Mouse (Mus musculus) stomach, embryonic 14.5 days (tissue): ENCODE results near the gene Myo1d. TPM values are rescaled to one million over a fixed set of nuclear protein-coding genes. Genes with fewer than 3 reads are reported as not detected.

Experiments
- ATAC-seq: fragments of 200-750 bp; cut with Nextera tagmentation; 2 replicates; pipeline ENCODE4 v1.8.0; 2017; ENCODE audit warnings: low read depth, moderate TSS enrichment; ENCODE audit not compliant: insufficient number of reproducible peaks, insufficient read depth, low FRiP score
- H3K27ac ChIP-seq: fragments of 300-500 bp; sonication (generic); 2 replicates; pipeline ENCODE4 v1.5.1; 2014; ENCODE audit warnings: mild to moderate bottlenecking, low read length, moderate library complexity, mixed read lengths
- H3K27me3 ChIP-seq: fragments of 300-500 bp; sonication (generic); 2 replicates; pipeline ENCODE4 v1.6.1; 2014; ENCODE audit warnings: low read length, control low read depth, mixed read lengths; ENCODE audit not compliant: control insufficient read depth, insufficient read depth
- H3K36me3 ChIP-seq: fragments of 300-500 bp; sonication (generic); 2 replicates; pipeline ENCODE4 v1.6.1; 2014; ENCODE audit warnings: mild to moderate bottlenecking, control low read depth, low read length, moderate library complexity, mixed read lengths; ENCODE audit not compliant: control insufficient read depth, insufficient read depth
- H3K4me1 ChIP-seq: fragments of 300-500 bp; sonication (generic); 2 replicates; pipeline ENCODE4 v1.6.1; 2014; ENCODE audit warnings: low read length, control low read depth, mixed read lengths; ENCODE audit not compliant: control insufficient read depth, insufficient read depth
- H3K4me2 ChIP-seq: fragments of 300-500 bp; sonication (generic); replicated peaks from 2 replicates; pipeline ENCODE4 v1.6.1; 2014; ENCODE audit warnings: low read depth, low read length, control low read depth
- H3K4me3 ChIP-seq: fragments of 300-500 bp; sonication (generic); 2 replicates; pipeline ENCODE4 v1.5.1; 2014; ENCODE audit warnings: low read depth, low read length, control low read depth
- H3K9ac ChIP-seq: fragments of 300-500 bp; sonication (generic); replicated peaks from 2 replicates; pipeline ENCODE4 v1.6.1; 2014; ENCODE audit warnings: low read depth, mild to moderate bottlenecking, control low read depth, low read length, moderate library complexity, mixed read lengths
- H3K9me3 ChIP-seq: fragments of 300-500 bp; sonication (generic); 2 replicates; pipeline ENCODE4 v1.6.1; 2016; ENCODE audit warnings: low read depth, low read length, control low read depth; ENCODE audit not compliant: control insufficient read depth
- WGBS: fragments of 180-500 bp; shearing (Covaris S2); extraction: QIAGEN DNeasy Blood & Tissue Kit; methylation state at CpG from one replicate; pipeline ENCODE4 v1.1.7; 2014; 5-methylcytosine and 5-hydroxymethylcytosine counted together
- polyA plus RNA-seq: library from polyadenylated mRNA; unstranded; fragments of >200 nt; fragmentation: Nextera tagmentation; extraction: Ambion mirVana; gene quantifications from 2 replicates; pipeline ENCODE4 v1.2.1, GENCODE M21; 2014

Gene Myo1d
- polyA plus RNA-seq, 1 experiment from 2014 or later, result 24.3 TPM

- peak; percentile 21; the same call in 1 of the 2 replicates for ATAC-seq
- Histone ChIP-seq H3K4me2 (peak overlapping the region; percentile 79), H3K9ac (peak overlapping the region; percentile 71), H3K36me3 (peaks cover 21% of the 10 kb centered on the region), H3K4me1 (peaks cover 4% of the 10 kb centered on the region), H3K4me3 (peak overlapping the region; percentile 57), H3K27ac (peak overlapping the region; percentile 91), H3K27me3 (no peaks in the 10 kb centered on the region), H3K9me3 (0 out of 2 replicates have a peak, but pooled peaks cover 3% of the 10 kb centered on the region)
- 24% methylated on average over 6 of the region's 6 CpGs for WGBS
Measured at GRCm38 (mm10) chr11:80809666-80809992, 29.8 kb upstream of the Myo1d start.

GRCm38 (mm10) chr11:80808551-80809070, 28.8 kb upstream of the Myo1d start:
- Histone ChIP-seq H3K4me1 (peaks cover 4% of the 10 kb centered on the region), H3K9ac (no peak overlapping the region), H3K27me3 (no peaks in the 10 kb centered on the region), H3K27ac (no peak overlapping the region), H3K4me2 (no peak overlapping the region), H3K4me3 (no peak overlapping the region), H3K9me3 (0 out of 2 replicates have a peak, but pooled peaks cover 3% of the 10 kb centered on the region), H3K36me3 (peaks cover 12% of the 10 kb centered on the region)
- ATAC-seq, result no peak
- WGBS, result 52% methylated on average over 6 of the region's 6 CpGs

DNA sequence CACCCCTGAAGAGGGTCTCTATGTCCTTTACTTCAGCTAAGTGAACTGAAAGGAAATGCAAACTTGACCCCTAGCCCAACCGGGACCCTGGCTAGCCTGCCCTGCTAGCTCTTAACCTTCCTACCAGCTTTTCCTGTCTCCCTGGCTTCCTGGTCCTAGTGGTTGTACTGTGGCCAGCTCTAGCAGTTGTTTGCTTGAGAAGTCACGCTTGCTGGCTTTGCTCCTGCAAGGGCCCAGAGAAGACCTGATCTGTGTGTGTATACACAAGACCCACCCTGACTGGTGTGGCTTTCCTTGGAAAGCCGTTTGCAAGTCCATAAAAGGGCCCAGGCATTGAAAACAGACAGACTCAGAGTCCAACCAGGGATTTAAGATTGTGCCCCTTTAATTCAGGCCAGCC, 22.9 kb upstream of the Myo1d start:
- Histone ChIP-seq H3K4me2 (no peak overlapping the region), H3K27ac (peak overlapping the region; percentile 71; the same call in 1 of the 2 replicates), H3K9me3 (0 out of 2 replicates have a peak, but pooled peaks cover 3% of the 10 kb centered on the region), H3K9ac (no peak overlapping the region), H3K4me3 (no peak overlapping the region), H3K36me3 (no peaks in the 10 kb centered on the region), H3K4me1 (no peaks in the 10 kb centered on the region), H3K27me3 (no peaks in the 10 kb centered on the region)
- ATAC-seq, result peak; percentile 90
- WGBS, result 26% methylated on average over 3 of the region's 3 CpGs

- H3K27ac ChIP-seq, result no peak overlapping the region
- no peak overlapping the region for H3K4me2 ChIP-seq
- H3K9ac ChIP-seq, result no peak overlapping the region
- no peaks in the 10 kb centered on the region for H3K36me3 ChIP-seq
- no peak for ATAC-seq
- 47% methylated on average over 3 of the region's 3 CpGs for WGBS
- no peaks in the 10 kb centered on the region for H3K4me1 ChIP-seq
- 0 out of 2 replicates have a peak, but pooled peaks cover under 1% of the 10 kb centered on the region for H3K9me3 ChIP-seq
- no peaks in the 10 kb centered on the region for H3K27me3 ChIP-seq
- no peak overlapping the region for H3K4me3 ChIP-seq
Measured at GRCm38 (mm10) chr11:80799979-80800378, 20.2 kb upstream of the Myo1d start.

GRCm38 (mm10) chr11:80795431-80795830, 15.6 kb upstream of the Myo1d start:
- Histone ChIP-seq H3K9ac (no peak overlapping the region), H3K9me3 (no peaks in the 10 kb centered on the region), H3K4me3 (no peak overlapping the region), H3K27me3 (no peaks in the 10 kb centered on the region), H3K4me1 (no peaks in the 10 kb centered on the region), H3K36me3 (no peaks in the 10 kb centered on the region), H3K4me2 (no peak overlapping the region), H3K27ac (no peak overlapping the region)
- 58% methylated on average over 8 of the region's 8 CpGs for WGBS
- ATAC-seq, result no peak

- no peak for ATAC-seq
- no peak overlapping the region for H3K27ac ChIP-seq
- WGBS, result 87% methylated on average over 4 of the region's 4 CpGs
- no peak overlapping the region for H3K4me3 ChIP-seq
- no peaks in the 10 kb centered on the region for H3K36me3 ChIP-seq
- H3K9me3 ChIP-seq, result no peaks in the 10 kb centered on the region
- H3K4me2 ChIP-seq, result no peak overlapping the region
- no peaks in the 10 kb centered on the region for H3K27me3 ChIP-seq
- H3K9ac ChIP-seq, result no peak overlapping the region
- H3K4me1 ChIP-seq, result no peaks in the 10 kb centered on the region
Measured at GRCm38 (mm10) chr11:80794290-80794689, 14.5 kb upstream of the Myo1d start.

DNA sequence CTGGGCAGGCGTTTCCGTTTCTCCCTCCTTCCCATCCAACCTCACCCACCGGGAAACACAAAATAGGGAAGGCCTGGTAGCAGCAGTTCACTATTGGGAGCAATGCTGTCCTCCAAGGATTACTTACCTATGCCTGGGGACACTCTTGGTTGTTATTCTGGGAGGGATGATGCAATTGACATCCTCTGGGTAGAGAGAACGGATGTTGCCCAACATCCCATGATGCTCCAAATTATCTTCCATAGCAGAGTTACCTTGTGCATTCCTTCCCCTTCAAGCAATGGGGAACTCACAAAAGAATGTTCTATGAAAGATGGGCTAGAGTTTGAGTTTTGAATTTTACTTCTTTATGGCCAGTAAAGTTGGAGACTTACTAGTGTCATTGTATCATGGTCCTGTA, 13.6 kb upstream of the Myo1d start:
- no peak for ATAC-seq
- no peaks in the 10 kb centered on the region for H3K27me3 ChIP-seq
- H3K4me2 ChIP-seq, result no peak overlapping the region
- H3K27ac ChIP-seq, result no peak overlapping the region
- H3K9me3 ChIP-seq, result no peaks in the 10 kb centered on the region
- H3K9ac ChIP-seq, result no peak overlapping the region
- no peaks in the 10 kb centered on the region for H3K36me3 ChIP-seq
- no peak overlapping the region for H3K4me3 ChIP-seq
- H3K4me1 ChIP-seq, result no peaks in the 10 kb centered on the region
- 90% methylated on average over 4 of the region's 4 CpGs for WGBS

GRCm38 (mm10) chr11:80791677-80792432, 12.0 kb upstream of the Myo1d start:
- H3K4me3 ChIP-seq, result no peak overlapping the region
- no peak overlapping the region for H3K9ac ChIP-seq
- no peak overlapping the region for H3K4me2 ChIP-seq
- peak; percentile 65; the same call in 1 of the 2 replicates for ATAC-seq
- no peaks in the 10 kb centered on the region for H3K9me3 ChIP-seq
- H3K27ac ChIP-seq, result no peak overlapping the region
- H3K36me3 ChIP-seq, result no peaks in the 10 kb centered on the region
- H3K27me3 ChIP-seq, result no peaks in the 10 kb centered on the region
- no peaks in the 10 kb centered on the region for H3K4me1 ChIP-seq
- 44% methylated on average over 3 of the region's 3 CpGs for WGBS
